Mouse (Mus musculus) neural tube, embryonic 13.5 days (tissue): Measurements from ENCODE around the gene Tbc1d8b. TPM values are rescaled to one million over a fixed set of nuclear protein-coding genes. Genes with fewer than 3 reads are reported as not detected.
"Not testable (repeated sequence)": the region's sequence is repeated elsewhere in the genome, so short reads cannot be mapped to it uniquely, and the experiment has no call there.

Source experiments
- ATAC-seq: fragments of 200-750 bp; cut with Nextera tagmentation; 2 replicates; pipeline ENCODE4 v1.8.0; 2017; ENCODE audit warnings: low read depth, mild to moderate bottlenecking, moderate TSS enrichment, moderate library complexity
- H3K27ac ChIP-seq: fragments of 300-500 bp; sonication (generic); replicated peaks from 2 replicates; pipeline ENCODE4 v1.5.1; 2015; ENCODE audit warnings: moderate library complexity, mild to moderate bottlenecking, inconsistent platforms
- H3K27me3 ChIP-seq: fragments of 300-500 bp; sonication (generic); 2 replicates; pipeline ENCODE4 v1.6.1; 2015; ENCODE audit warnings: mild to moderate bottlenecking, inconsistent platforms
- H3K36me3 ChIP-seq: fragments of 300-500 bp; sonication (generic); 2 replicates; pipeline ENCODE4 v1.6.1; 2015; ENCODE audit warnings: mild to moderate bottlenecking, inconsistent platforms
- H3K4me1 ChIP-seq: fragments of 300-500 bp; sonication (generic); replicated peaks from 2 replicates; pipeline ENCODE4 v1.6.1; 2015; ENCODE audit warnings: inconsistent platforms
- H3K4me2 ChIP-seq: fragments of 300-500 bp; sonication (generic); 2 replicates; pipeline ENCODE4 v1.6.1; 2015; ENCODE audit warnings: inconsistent platforms, mild to moderate bottlenecking, moderate library complexity
- H3K4me3 ChIP-seq: fragments of 300-500 bp; sonication (generic); 2 replicates; pipeline ENCODE4 v1.5.1; 2015; ENCODE audit warnings: mild to moderate bottlenecking, inconsistent platforms
- H3K9ac ChIP-seq: fragments of 300-500 bp; sonication (generic); 2 replicates; pipeline ENCODE4 v1.6.1; 2015; ENCODE audit warnings: moderate library complexity, mild to moderate bottlenecking, inconsistent platforms
- H3K9me3 ChIP-seq: fragments of 300-500 bp; sonication (generic); 2 replicates; pipeline ENCODE4 v1.6.1; 2016; ENCODE audit warnings: inconsistent platforms
- WGBS: fragments of 180-500 bp; shearing (Covaris S2); methylation state at CpG from one replicate; pipeline ENCODE4 v1.1.7; 2015; 5-methylcytosine and 5-hydroxymethylcytosine counted together
- polyA plus RNA-seq: library from polyadenylated mRNA; unstranded; fragments of >200 nt; fragmentation: Nextera tagmentation; extraction: Ambion mirVana; gene quantifications from 2 replicates; pipeline ENCODE4 v1.2.1, GENCODE M21; 2015

Gene Tbc1d8b
- polyA plus RNA-seq, 1 experiment from 2014 or later, result 0.63 TPM

GRCm38 (mm10) chrX:139737066-139737465 is 52.3 kb downstream of the Tbc1d8b start:
- ATAC-seq, result no peak
- H3K27me3 ChIP-seq, result peaks cover 16% of the 10 kb centered on the region

GRCm38 (mm10) chrX:139751855-139752254 is 67.1 kb downstream of the Tbc1d8b start:
- no peak overlapping the region for H3K9ac ChIP-seq
- no peaks in the 10 kb centered on the region for H3K36me3 ChIP-seq
- 0% methylated on average over 1 of the region's 1 CpGs for WGBS
- H3K4me1 ChIP-seq, result no peaks in the 10 kb centered on the region
- no peak overlapping the region for H3K4me2 ChIP-seq
- H3K9me3 ChIP-seq, result no peaks in the 10 kb centered on the region
- H3K4me3 ChIP-seq, result no peak overlapping the region
- H3K27ac ChIP-seq, result no peak overlapping the region
- H3K27me3 ChIP-seq, result no peaks in the 10 kb centered on the region; the same call in 1 of the 2 replicates
- no peak for ATAC-seq

More at GRCm38 (mm10) chrX:139737066-139737465, 52.3 kb downstream of the Tbc1d8b start:
- Histone ChIP-seq H3K4me3 (no peak overlapping the region), H3K36me3 (no peaks in the 10 kb centered on the region), H3K9ac (no peak overlapping the region), H3K4me1 (no peaks in the 10 kb centered on the region), H3K27ac (no peak overlapping the region), H3K4me2 (no peak overlapping the region), H3K9me3 (no peaks in the 10 kb centered on the region)
- 86% methylated on average over 5 of the region's 5 CpGs for WGBS

- not testable (repeated sequence) for H3K4me1 ChIP-seq, H3K27me3 ChIP-seq, H3K9me3 ChIP-seq, H3K9ac ChIP-seq, H3K36me3 ChIP-seq, H3K4me3 ChIP-seq, H3K4me2 ChIP-seq, ATAC-seq, H3K27ac ChIP-seq
- WGBS, result 85% methylated on average over 3 of the region's 3 CpGs
These were observed 73.8 kb downstream of the Tbc1d8b start for GRCm38 (mm10) chrX:139758634-139759033.

- no peak for ATAC-seq
- no peak overlapping the region for H3K4me2 ChIP-seq
- H3K4me3 ChIP-seq, result no peak overlapping the region
- no peak overlapping the region for H3K9ac ChIP-seq
- no peaks in the 10 kb centered on the region for H3K4me1 ChIP-seq
- H3K9me3 ChIP-seq, result no peaks in the 10 kb centered on the region
- peaks cover 3% of the 10 kb centered on the region; the same call in 1 of the 2 replicates for H3K27me3 ChIP-seq
- H3K36me3 ChIP-seq, result no peaks in the 10 kb centered on the region
- 77% methylated on average over 2 of the region's 2 CpGs for WGBS
- H3K27ac ChIP-seq, result no peak overlapping the region
These were observed 77.8 kb downstream of the Tbc1d8b start for GRCm38 (mm10) chrX:139762546-139762945.

GRCm38 (mm10) chrX:139769975-139770637 is 85.3 kb downstream of the Tbc1d8b start:
- Histone ChIP-seq H3K4me2 (no peak overlapping the region), H3K9ac (no peak overlapping the region), H3K36me3 (no peaks in the 10 kb centered on the region), H3K9me3 (no peaks in the 10 kb centered on the region), H3K4me3 (no peak overlapping the region), H3K27ac (no peak overlapping the region), H3K4me1 (no peaks in the 10 kb centered on the region), H3K27me3 (peaks cover 20% of the 10 kb centered on the region)
- ATAC-seq, result no peak
- WGBS, result 64% methylated on average over 13 of the region's 13 CpGs

GRCm38 (mm10) chrX:139774309-139775083 is 89.7 kb downstream of the Tbc1d8b start:
- no peak for ATAC-seq
- Histone ChIP-seq H3K4me2 (no peak overlapping the region), H3K4me3 (no peak overlapping the region), H3K27me3 (peaks cover 13% of the 10 kb centered on the region), H3K9me3 (no peaks in the 10 kb centered on the region), H3K36me3 (no peaks in the 10 kb centered on the region), H3K4me1 (no peaks in the 10 kb centered on the region), H3K9ac (no peak overlapping the region), H3K27ac (no peak overlapping the region)
- WGBS, result 30% methylated on average over 18 of the region's 18 CpGs

GRCm38 (mm10) chrX:139775084-139775612 is 90.4 kb downstream of the Tbc1d8b start:
- H3K9me3 ChIP-seq, result no peaks in the 10 kb centered on the region
- no peak overlapping the region for H3K4me2 ChIP-seq
- H3K27me3 ChIP-seq, result peaks cover 17% of the 10 kb centered on the region
- H3K36me3 ChIP-seq, result no peaks in the 10 kb centered on the region
- no peak overlapping the region for H3K27ac ChIP-seq
- no peak for ATAC-seq
- H3K4me3 ChIP-seq, result no peak overlapping the region
- H3K9ac ChIP-seq, result no peak overlapping the region
- no peaks in the 10 kb centered on the region for H3K4me1 ChIP-seq
- WGBS, result 76% methylated on average over 7 of the region's 7 CpGs

- no peak for ATAC-seq
- no peak overlapping the region for H3K4me3 ChIP-seq
These were observed 92.6 kb downstream of the Tbc1d8b start for GRCm38 (mm10) chrX:139777357-139777756.

GRCm38 (mm10) chrX:139778886-139779285 is 94.1 kb downstream of the Tbc1d8b start:
- Histone ChIP-seq H3K27me3 (peaks cover 39% of the 10 kb centered on the region), H3K9me3 (no peaks in the 10 kb centered on the region), H3K4me1 (0 out of 2 replicates have a peak, but pooled peaks cover 7% of the 10 kb centered on the region), H3K36me3 (no peaks in the 10 kb centered on the region), H3K4me2 (no peak overlapping the region), H3K27ac (no peak overlapping the region), H3K9ac (no peak overlapping the region), H3K4me3 (no peak overlapping the region)
- WGBS, result 71% methylated on average over 1 of the region's 1 CpGs
- ATAC-seq, result no peak

More at GRCm38 (mm10) chrX:139777357-139777756, 92.6 kb downstream of the Tbc1d8b start:
- H3K27ac ChIP-seq, result no peak overlapping the region
- H3K27me3 ChIP-seq, result peaks cover 31% of the 10 kb centered on the region
- H3K9me3 ChIP-seq, result no peaks in the 10 kb centered on the region
- no peak overlapping the region for H3K4me2 ChIP-seq
- 30% methylated on average over 4 of the region's 4 CpGs for WGBS
- no peak overlapping the region for H3K9ac ChIP-seq
- no peaks in the 10 kb centered on the region for H3K4me1 ChIP-seq
- no peaks in the 10 kb centered on the region for H3K36me3 ChIP-seq

GRCm38 (mm10) chrX:139779401-139779800 is 94.6 kb downstream of the Tbc1d8b start:
- Histone ChIP-seq H3K9ac (no peak overlapping the region), H3K4me2 (no peak overlapping the region), H3K36me3 (no peaks in the 10 kb centered on the region), H3K9me3 (no peaks in the 10 kb centered on the region), H3K4me1 (0 out of 2 replicates have a peak, but pooled peaks cover 7% of the 10 kb centered on the region), H3K27me3 (peaks cover 38% of the 10 kb centered on the region), H3K27ac (no peak overlapping the region), H3K4me3 (no peak overlapping the region)
- 66% methylated on average over 5 of the region's 5 CpGs for WGBS
- ATAC-seq, result no peak

GRCm38 (mm10) chrX:139780988-139781387 is 96.2 kb downstream of the Tbc1d8b start:
- no peak for ATAC-seq
- no peak overlapping the region for H3K4me3 ChIP-seq
- no peak overlapping the region for H3K9ac ChIP-seq
- no peak overlapping the region for H3K4me2 ChIP-seq
- 0 out of 2 replicates have a peak, but pooled peaks cover 7% of the 10 kb centered on the region for H3K4me1 ChIP-seq
- 60% methylated on average over 3 of the region's 3 CpGs for WGBS
- no peaks in the 10 kb centered on the region for H3K36me3 ChIP-seq
- H3K27me3 ChIP-seq, result peaks cover 47% of the 10 kb centered on the region
- H3K27ac ChIP-seq, result no peak overlapping the region
- H3K9me3 ChIP-seq, result no peaks in the 10 kb centered on the region

GRCm38 (mm10) chrX:139781563-139781962 is 96.8 kb downstream of the Tbc1d8b start:
- Histone ChIP-seq H3K4me3 (no peak overlapping the region), H3K4me1 (0 out of 2 replicates have a peak, but pooled peaks cover 7% of the 10 kb centered on the region), H3K27ac (no peak overlapping the region), H3K9me3 (no peaks in the 10 kb centered on the region), H3K9ac (no peak overlapping the region), H3K27me3 (peaks cover 47% of the 10 kb centered on the region), H3K36me3 (no peaks in the 10 kb centered on the region), H3K4me2 (no peak overlapping the region)
- 89% methylated on average over 4 of the region's 4 CpGs for WGBS
- ATAC-seq, result no peak
